31 mouse cellular contexts compared by ENCODE assay signal in the genomic region with DNA sequence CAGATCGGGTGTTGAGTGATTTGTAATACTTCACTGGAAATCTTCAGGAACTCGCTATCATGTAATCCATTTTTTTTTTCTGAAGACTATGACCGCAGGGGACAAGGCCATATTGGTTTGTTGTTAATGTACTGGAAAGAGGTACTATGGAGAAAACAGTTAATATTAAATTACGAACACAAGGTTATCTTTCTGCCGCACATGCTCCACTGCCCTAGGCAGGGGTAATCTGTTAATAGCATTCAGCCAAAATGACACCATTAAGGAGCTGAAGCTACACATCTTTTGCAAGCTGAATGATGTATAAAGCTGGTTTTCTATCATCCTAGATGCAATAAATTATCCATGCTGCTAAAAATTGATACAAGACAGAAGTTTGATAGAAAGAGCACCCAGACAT.
DNase-seq lines count a peak whose midpoint lies in the region; ATAC-seq lines count a peak whose summit lies in the region.
"Had no signal": no experiment of that assay in that cellular context is flagged by ENCODE, and none has a peak within 500 bp of the region (broad histone marks: within the 10 kb centered on the region; RNA-seq: fewer than 3 reads in every experiment).

No protein-coding gene starts in this region.

- no peak overlapping the region for H3K27ac ChIP-seq in hindbrain, embryonic 11.5 days (ENCODE audit: low read depth, low read length)
- H3K27ac ChIP-seq in hindbrain, embryonic 10.5 days, result no peak overlapping the region
- H3K27ac ChIP-seq in hindbrain, embryonic 13.5 days, result peak overlapping the region; percentile 76
- peak overlapping the region; percentile 32; the same call in 1 of the 2 replicates for H3K27ac ChIP-seq in midbrain, embryonic 14.5 days (replicated peaks; ENCODE audit: low read depth, low read length)
- H3K27ac ChIP-seq in neural tube, embryonic 14.5 days (ENCODE audit: low read depth, low read length), result no peak overlapping the region
- H3K27ac ChIP-seq: heart, embryonic 13.5 days; intestine, embryonic 15.5 days; limb, embryonic 10.5 days; limb, embryonic 15.5 days; liver, embryonic 13.5 days; macrophage; stomach, postnatal 0 days had no signal

- WGBS in hindbrain, embryonic 11.5 days, result 81% methylated on average over 5 of the region's 5 CpGs
- 85% methylated on average over 5 of the region's 5 CpGs for WGBS in hindbrain, embryonic 10.5 days
- WGBS in hindbrain, embryonic 13.5 days, result 60% methylated on average over 5 of the region's 5 CpGs
- 51% methylated on average over 5 of the region's 5 CpGs for WGBS in midbrain, embryonic 14.5 days
- 48% methylated on average over 5 of the region's 5 CpGs for WGBS in neural tube, embryonic 14.5 days

- no peak overlapping the region for H3K4me2 ChIP-seq in hindbrain, embryonic 11.5 days (replicated peaks; ENCODE audit: low read depth, low read length)
- H3K4me2 ChIP-seq in hindbrain, embryonic 13.5 days, result no peak overlapping the region
- no peak overlapping the region for H3K4me2 ChIP-seq in midbrain, embryonic 14.5 days (ENCODE audit: low read length)
- no peak overlapping the region for H3K4me2 ChIP-seq in neural tube, embryonic 14.5 days (ENCODE audit: low read depth, low read length)
- H3K4me2 ChIP-seq: heart, embryonic 13.5 days; intestine, embryonic 15.5 days; limb, embryonic 15.5 days; liver, embryonic 13.5 days had no signal

- H3K4me1 ChIP-seq in hindbrain, embryonic 11.5 days (replicated peaks; ENCODE audit: control insufficient read depth, insufficient read depth, low read length), result no peaks in the 10 kb centered on the region
- no peaks in the 10 kb centered on the region for H3K4me1 ChIP-seq in hindbrain, embryonic 10.5 days (replicated peaks)
- peaks cover 14% of the 10 kb centered on the region for H3K4me1 ChIP-seq in hindbrain, embryonic 13.5 days (replicated peaks)
- H3K4me1 ChIP-seq in midbrain, embryonic 14.5 days (ENCODE audit: control insufficient read depth, insufficient read depth, low read length), result 0 out of 2 replicates have a peak, but pooled peaks cover 10% of the 10 kb centered on the region
- 0 out of 2 replicates have a peak, but pooled peaks cover 3% of the 10 kb centered on the region for H3K4me1 ChIP-seq in neural tube, embryonic 14.5 days (ENCODE audit: control insufficient read depth, insufficient read depth, low read length)
- H3K4me1 ChIP-seq: intestine, embryonic 15.5 days; limb, embryonic 10.5 days; limb, embryonic 15.5 days; liver, embryonic 13.5 days had no signal

- H3K9ac ChIP-seq in hindbrain, embryonic 11.5 days (ENCODE audit: low read depth, low read length), result no peak overlapping the region
- no peak overlapping the region for H3K9ac ChIP-seq in hindbrain, embryonic 13.5 days
- H3K9ac ChIP-seq in midbrain, embryonic 14.5 days (replicated peaks; ENCODE audit: low read length), result no peak overlapping the region
- no peak overlapping the region for H3K9ac ChIP-seq in neural tube, embryonic 14.5 days (replicated peaks; ENCODE audit: low read depth, low read length)
- H3K9ac ChIP-seq: forebrain, postnatal 0 days; heart, embryonic 13.5 days; intestine, embryonic 15.5 days; limb, embryonic 15.5 days; liver, embryonic 13.5 days had no signal

- DNase-seq in hindbrain, embryonic 11.5 days (ENCODE audit: low spot score), result peak; percentile 7
- no peak for DNase-seq in hindbrain, embryonic 10.5 days (ENCODE audit: low spot score)
- DNase-seq in midbrain, embryonic 14.5 days, result peak; percentile 75
- DNase-seq in cerebellum, postnatal 10 days, result no peak
- DNase-seq in yolk sac, embryonic 10.5 days (ENCODE audit: low spot score), result no peak
- no peak for DNase-seq in layer of hippocampus, postnatal 36 days
- DNase-seq: adrenal gland, postnatal 14 days; cerebellum, adult 11-12 months; cerebellum, adult 9-11 months; forebrain, postnatal 0 days; heart, postnatal 10 days; kidney, adult 9 months; kidney, postnatal 10 days; liver, embryonic 13.5 days; lung, adult 18-20 months; right cerebral cortex, adult 18-20 months; spleen, adult 18-20 months; thymus, adult 18-20 months; thymus, postnatal 25 days had no signal

- ATAC-seq in hindbrain, embryonic 11.5 days (ENCODE audit: low FRiP score), result peak; percentile 65
- peak; percentile 79; the same call in 1 of the 2 replicates for ATAC-seq in hindbrain, embryonic 13.5 days (ENCODE audit: low FRiP score)
- ATAC-seq in midbrain, embryonic 14.5 days (ENCODE audit: low FRiP score, low TSS enrichment), result peak; percentile 77
- peak; percentile 60 for ATAC-seq in neural tube, embryonic 14.5 days (ENCODE audit: low read depth)
- ATAC-seq: forebrain, postnatal 0 days; intestine, embryonic 15.5 days; lung, postnatal 0 days had no signal

- no peaks in the 10 kb centered on the region for H3K9me3 ChIP-seq in hindbrain, embryonic 11.5 days (ENCODE audit: control insufficient read depth, low read length)
- H3K9me3 ChIP-seq in hindbrain, embryonic 10.5 days, result no peaks in the 10 kb centered on the region
- H3K9me3 ChIP-seq in hindbrain, embryonic 13.5 days, result no peaks in the 10 kb centered on the region
- no peaks in the 10 kb centered on the region for H3K9me3 ChIP-seq in midbrain, embryonic 14.5 days (ENCODE audit: control insufficient read depth, low read length)
- H3K9me3 ChIP-seq in neural tube, embryonic 14.5 days (ENCODE audit: control insufficient read depth, low read length), result no peaks in the 10 kb centered on the region
- H3K9me3 ChIP-seq: heart, embryonic 13.5 days; intestine, embryonic 15.5 days; limb, embryonic 10.5 days; limb, embryonic 15.5 days; liver, embryonic 13.5 days had no signal

- H3K27me3 ChIP-seq in hindbrain, embryonic 11.5 days (ENCODE audit: control insufficient read depth, insufficient read depth, low read length), result no peaks in the 10 kb centered on the region
- H3K27me3 ChIP-seq in hindbrain, embryonic 10.5 days (ENCODE audit: insufficient read depth, poor library complexity, severe bottlenecking), result no peaks in the 10 kb centered on the region
- H3K27me3 ChIP-seq in hindbrain, embryonic 13.5 days, result no peaks in the 10 kb centered on the region
- H3K27me3 ChIP-seq in midbrain, embryonic 14.5 days (ENCODE audit: control insufficient read depth, insufficient read depth, low read length), result no peaks in the 10 kb centered on the region
- no peaks in the 10 kb centered on the region for H3K27me3 ChIP-seq in neural tube, embryonic 14.5 days (ENCODE audit: control insufficient read depth, insufficient read depth, low read length)
- H3K27me3 ChIP-seq: CH12.LX; heart, embryonic 13.5 days; intestine, embryonic 15.5 days; limb, embryonic 15.5 days; liver, embryonic 13.5 days had no signal

- H3K4me3 ChIP-seq in hindbrain, embryonic 11.5 days (ENCODE audit: low read depth, low read length), result no peak overlapping the region
- no peak overlapping the region for H3K4me3 ChIP-seq in hindbrain, embryonic 10.5 days
- no peak overlapping the region for H3K4me3 ChIP-seq in hindbrain, embryonic 13.5 days
- no peak overlapping the region for H3K4me3 ChIP-seq in midbrain, embryonic 14.5 days (replicated peaks; ENCODE audit: low read depth, low read length)
- H3K4me3 ChIP-seq in neural tube, embryonic 14.5 days (ENCODE audit: low read depth, low read length), result no peak overlapping the region
- H3K4me3 ChIP-seq: erythroblast, embryonic 14.5 days; heart, embryonic 13.5 days; intestine, embryonic 15.5 days; limb, embryonic 10.5 days; limb, embryonic 15.5 days; liver, embryonic 13.5 days; myocyte had no signal

- H3K36me3 ChIP-seq in hindbrain, embryonic 11.5 days (ENCODE audit: control insufficient read depth, insufficient read depth, low read length), result no peaks in the 10 kb centered on the region
- H3K36me3 ChIP-seq in hindbrain, embryonic 10.5 days, result no peaks in the 10 kb centered on the region
- no peaks in the 10 kb centered on the region for H3K36me3 ChIP-seq in hindbrain, embryonic 13.5 days
- no peaks in the 10 kb centered on the region for H3K36me3 ChIP-seq in midbrain, embryonic 14.5 days (ENCODE audit: control insufficient read depth, insufficient read depth, low read length)
- H3K36me3 ChIP-seq in neural tube, embryonic 14.5 days (ENCODE audit: control insufficient read depth, insufficient read depth, low read length), result no peaks in the 10 kb centered on the region
- H3K36me3 ChIP-seq: heart, embryonic 13.5 days; intestine, embryonic 15.5 days; limb, embryonic 10.5 days; limb, embryonic 15.5 days; liver, embryonic 13.5 days had no signal

Comparison
In these comparisons a context has a peak if more than half of its experiments do, and no peak if none do; other contexts are left out.
1. DNase-seq: peak in hindbrain, embryonic 11.5 days (single experiment) and midbrain, embryonic 14.5 days (single experiment); none in hindbrain, embryonic 10.5 days (single experiment), cerebellum, postnatal 10 days (0 of 2), yolk sac, embryonic 10.5 days (single experiment) and layer of hippocampus, postnatal 36 days (0 of 2).
2. H3K27ac ChIP-seq: peak in hindbrain, embryonic 13.5 days (single experiment) and midbrain, embryonic 14.5 days (single experiment); none in hindbrain, embryonic 11.5 days (single experiment), hindbrain, embryonic 10.5 days (single experiment) and neural tube, embryonic 14.5 days (single experiment).
3. Peak in every context shown above with its lines, with median percentiles within 50 percentile points of each other: ATAC-seq.